ENCODE assay signal across 15 mouse cellular contexts in genomic region chr16:72769214-72769834, GRCm38 (mm10).
DNase-seq lines count a peak whose midpoint lies in the region; ATAC-seq and TF ChIP-seq lines count a peak whose summit lies in the region.
"Had no signal": no experiment of that assay in that cellular context is flagged by ENCODE, and none has a peak within 500 bp of the region (broad histone marks: within the 10 kb centered on the region; RNA-seq: fewer than 3 reads in every experiment).

No protein-coding gene starts in this region.

- no peaks in the 10 kb centered on the region for H3K4me1 ChIP-seq in heart, embryonic 10.5 days
- no peaks in the 10 kb centered on the region for H3K4me1 ChIP-seq in heart, embryonic 12.5 days (replicated peaks)
- H3K4me1 ChIP-seq in hindbrain, embryonic 11.5 days (replicated peaks; ENCODE audit: control insufficient read depth, insufficient read depth, low read length), result peaks cover 3% of the 10 kb centered on the region; the same call in 1 of the 2 replicates
- H3K4me1 ChIP-seq in limb, embryonic 10.5 days, result peaks cover 44% of the 10 kb centered on the region
- H3K4me1 ChIP-seq in midbrain, embryonic 16.5 days (ENCODE audit: control insufficient read depth, insufficient read depth, low read length), result peaks cover 11% of the 10 kb centered on the region; the same call in 1 of the 2 replicates
- no peaks in the 10 kb centered on the region for H3K4me1 ChIP-seq in lung, postnatal 0 days (ENCODE audit: insufficient read depth, low read depth, low read length)
- no peaks in the 10 kb centered on the region for H3K4me1 ChIP-seq in intestine, embryonic 15.5 days (replicated peaks)
- H3K4me1 ChIP-seq: heart, embryonic 15.5 days had no signal

- DNase-seq in heart, embryonic 10.5 days (ENCODE audit: low spot score), result no peak
- DNase-seq in hindbrain, embryonic 11.5 days (ENCODE audit: low spot score), result no peak
- DNase-seq in limb, embryonic 10.5 days (ENCODE audit: low spot score), result no peak
- DNase-seq in lung, postnatal 0 days (ENCODE audit: low spot score), result no peak
- DNase-seq: adrenal gland, postnatal 14 days; cerebellum, adult 18-20 months; cerebellum, postnatal 36 days; gastrocnemius, postnatal 36 days; kidney, adult 9 months; lung, postnatal 14 days; right cerebral cortex, postnatal 14 days had no signal

- H3K4me2 ChIP-seq in heart, embryonic 12.5 days, result no peak overlapping the region
- H3K4me2 ChIP-seq in hindbrain, embryonic 11.5 days (replicated peaks; ENCODE audit: low read depth, low read length), result no peak overlapping the region
- H3K4me2 ChIP-seq in midbrain, embryonic 16.5 days (ENCODE audit: low read length), result no peak overlapping the region
- no peak overlapping the region for H3K4me2 ChIP-seq in lung, postnatal 0 days (replicated peaks; ENCODE audit: low read depth, low read length)
- H3K4me2 ChIP-seq in intestine, embryonic 15.5 days (replicated peaks), result no peak overlapping the region
- H3K4me2 ChIP-seq: heart, embryonic 15.5 days had no signal

- H3K9me3 ChIP-seq in heart, embryonic 10.5 days, result no peaks in the 10 kb centered on the region
- no peaks in the 10 kb centered on the region for H3K9me3 ChIP-seq in heart, embryonic 12.5 days (replicated peaks)
- no peaks in the 10 kb centered on the region for H3K9me3 ChIP-seq in hindbrain, embryonic 11.5 days (ENCODE audit: control insufficient read depth, low read length)
- no peaks in the 10 kb centered on the region for H3K9me3 ChIP-seq in limb, embryonic 10.5 days (replicated peaks)
- H3K9me3 ChIP-seq in midbrain, embryonic 16.5 days (replicated peaks; ENCODE audit: control insufficient read depth, low read length, poor library complexity, severe bottlenecking), result no peaks in the 10 kb centered on the region
- H3K9me3 ChIP-seq in lung, postnatal 0 days (ENCODE audit: low read length), result no peaks in the 10 kb centered on the region
- H3K9me3 ChIP-seq in intestine, embryonic 15.5 days, result no peaks in the 10 kb centered on the region
- H3K9me3 ChIP-seq: heart, embryonic 15.5 days had no signal

- H3K9ac ChIP-seq in heart, embryonic 12.5 days, result no peak overlapping the region
- H3K9ac ChIP-seq in hindbrain, embryonic 11.5 days (ENCODE audit: low read depth, low read length), result no peak overlapping the region
- no peak overlapping the region for H3K9ac ChIP-seq in midbrain, embryonic 16.5 days (ENCODE audit: low read depth, low read length)
- no peak overlapping the region for H3K9ac ChIP-seq in lung, postnatal 0 days (replicated peaks; ENCODE audit: low read depth)
- H3K9ac ChIP-seq in intestine, embryonic 15.5 days, result no peak overlapping the region
- H3K9ac ChIP-seq: heart, embryonic 15.5 days had no signal

- no peak overlapping the region for H3K4me3 ChIP-seq in heart, embryonic 10.5 days
- H3K4me3 ChIP-seq in heart, embryonic 12.5 days, result no peak overlapping the region
- no peak overlapping the region for H3K4me3 ChIP-seq in hindbrain, embryonic 11.5 days (ENCODE audit: low read depth, low read length)
- no peak overlapping the region for H3K4me3 ChIP-seq in limb, embryonic 10.5 days
- no peak overlapping the region for H3K4me3 ChIP-seq in midbrain, embryonic 16.5 days (ENCODE audit: low read depth, low read length)
- H3K4me3 ChIP-seq in lung, postnatal 0 days (ENCODE audit: low read depth, low read length), result no peak overlapping the region
- H3K4me3 ChIP-seq in intestine, embryonic 15.5 days (replicated peaks), result no peak overlapping the region
- H3K4me3 ChIP-seq: heart, embryonic 15.5 days had no signal

- ATAC-seq in heart, embryonic 12.5 days (ENCODE audit: insufficient number of reproducible peaks, low FRiP score), result no peak
- peak; percentile 41; the same call in 1 of the 2 replicates for ATAC-seq in hindbrain, embryonic 11.5 days (ENCODE audit: low FRiP score)
- peak; percentile 39; the same call in 1 of the 2 replicates for ATAC-seq in midbrain, embryonic 16.5 days
- no peak for ATAC-seq in lung, postnatal 0 days
- no peak for ATAC-seq in intestine, embryonic 15.5 days

- TF ChIP-seq EP300 in lung, postnatal 0 days (IDR thresholded peaks at IDR 0.05), result no peak

- H3K27me3 ChIP-seq in heart, embryonic 10.5 days (ENCODE audit: insufficient read depth, poor library complexity, severe bottlenecking), result no peaks in the 10 kb centered on the region
- H3K27me3 ChIP-seq in heart, embryonic 12.5 days (replicated peaks), result no peaks in the 10 kb centered on the region
- H3K27me3 ChIP-seq in hindbrain, embryonic 11.5 days (ENCODE audit: control insufficient read depth, insufficient read depth, low read length), result no peaks in the 10 kb centered on the region
- H3K27me3 ChIP-seq in limb, embryonic 10.5 days (ENCODE audit: low read depth, poor library complexity, severe bottlenecking), result no peaks in the 10 kb centered on the region
- H3K27me3 ChIP-seq in midbrain, embryonic 16.5 days (ENCODE audit: control insufficient read depth, insufficient read depth, low read depth, low read length), result no peaks in the 10 kb centered on the region
- H3K27me3 ChIP-seq in lung, postnatal 0 days (replicated peaks; ENCODE audit: insufficient read depth, low read length), result no peaks in the 10 kb centered on the region
- H3K27me3 ChIP-seq in intestine, embryonic 15.5 days (replicated peaks), result no peaks in the 10 kb centered on the region
- H3K27me3 ChIP-seq: heart, embryonic 15.5 days had no signal

- no peaks in the 10 kb centered on the region for H3K36me3 ChIP-seq in heart, embryonic 10.5 days
- H3K36me3 ChIP-seq in heart, embryonic 12.5 days, result no peaks in the 10 kb centered on the region
- H3K36me3 ChIP-seq in hindbrain, embryonic 11.5 days (ENCODE audit: control insufficient read depth, insufficient read depth, low read length), result no peaks in the 10 kb centered on the region
- no peaks in the 10 kb centered on the region for H3K36me3 ChIP-seq in limb, embryonic 10.5 days
- no peaks in the 10 kb centered on the region for H3K36me3 ChIP-seq in midbrain, embryonic 16.5 days (ENCODE audit: control insufficient read depth, insufficient read depth, low read length)
- no peaks in the 10 kb centered on the region for H3K36me3 ChIP-seq in lung, postnatal 0 days (ENCODE audit: insufficient read depth, low read length)
- H3K36me3 ChIP-seq in intestine, embryonic 15.5 days, result no peaks in the 10 kb centered on the region
- H3K36me3 ChIP-seq: heart, embryonic 15.5 days had no signal

- TF ChIP-seq CTCF in lung, postnatal 0 days (IDR thresholded peaks at IDR 0.05), result no peak

- WGBS in heart, embryonic 10.5 days, result 82% methylated on average over 8 of the region's 8 CpGs
- WGBS in heart, embryonic 12.5 days, result 84% methylated on average over 8 of the region's 8 CpGs
- WGBS in hindbrain, embryonic 11.5 days, result 73% methylated on average over 8 of the region's 8 CpGs
- 90% methylated on average over 8 of the region's 8 CpGs for WGBS in limb, embryonic 10.5 days
- 70% methylated on average over 8 of the region's 8 CpGs for WGBS in midbrain, embryonic 16.5 days
- WGBS in lung, postnatal 0 days, result 85% methylated on average over 8 of the region's 8 CpGs
- WGBS in intestine, embryonic 15.5 days, result 86% methylated on average over 8 of the region's 8 CpGs

- H3K27ac ChIP-seq in heart, embryonic 10.5 days, result peak overlapping the region; percentile 16; the same call in 1 of the 2 replicates
- no peak overlapping the region for H3K27ac ChIP-seq in heart, embryonic 12.5 days (ENCODE audit: poor library complexity, severe bottlenecking)
- no peak overlapping the region for H3K27ac ChIP-seq in hindbrain, embryonic 11.5 days (ENCODE audit: low read depth, low read length)
- peak overlapping the region; percentile 44; the same call in 1 of the 2 replicates for H3K27ac ChIP-seq in limb, embryonic 10.5 days
- H3K27ac ChIP-seq in midbrain, embryonic 16.5 days (ENCODE audit: low read length), result no peak overlapping the region
- no peak overlapping the region for H3K27ac ChIP-seq in lung, postnatal 0 days (ENCODE audit: low read length)
- H3K27ac ChIP-seq in intestine, embryonic 15.5 days, result no peak overlapping the region
- H3K27ac ChIP-seq: heart, embryonic 15.5 days had no signal

Comparison
In these comparisons a context has a peak if more than half of its experiments do, and no peak if none do; other contexts are left out.
1. H3K27ac ChIP-seq: peak in heart, embryonic 10.5 days (single experiment) and limb, embryonic 10.5 days (single experiment); none in heart, embryonic 12.5 days (single experiment), hindbrain, embryonic 11.5 days (single experiment), midbrain, embryonic 16.5 days (single experiment), lung, postnatal 0 days (single experiment) and intestine, embryonic 15.5 days (single experiment).
2. ATAC-seq: peak in hindbrain, embryonic 11.5 days (single experiment) and midbrain, embryonic 16.5 days (single experiment); none in heart, embryonic 12.5 days (single experiment), lung, postnatal 0 days (single experiment) and intestine, embryonic 15.5 days (single experiment).